Mouse (Mus musculus) left cerebral cortex, adult 9 months (tissue): ENCODE data around the gene Cdc7.
"Not testable (repeated sequence)": the region's sequence is repeated elsewhere in the genome, so short reads cannot be mapped to it uniquely, and the experiment has no call there.

Experiments
- DNase-seq, 2 experiments: peaks; one replicate each; pipeline ENCODE4 v3.0.0; 2022; ENCODE audit warnings: low spot score in 2 of 2

Cdc7 gene

DNA sequence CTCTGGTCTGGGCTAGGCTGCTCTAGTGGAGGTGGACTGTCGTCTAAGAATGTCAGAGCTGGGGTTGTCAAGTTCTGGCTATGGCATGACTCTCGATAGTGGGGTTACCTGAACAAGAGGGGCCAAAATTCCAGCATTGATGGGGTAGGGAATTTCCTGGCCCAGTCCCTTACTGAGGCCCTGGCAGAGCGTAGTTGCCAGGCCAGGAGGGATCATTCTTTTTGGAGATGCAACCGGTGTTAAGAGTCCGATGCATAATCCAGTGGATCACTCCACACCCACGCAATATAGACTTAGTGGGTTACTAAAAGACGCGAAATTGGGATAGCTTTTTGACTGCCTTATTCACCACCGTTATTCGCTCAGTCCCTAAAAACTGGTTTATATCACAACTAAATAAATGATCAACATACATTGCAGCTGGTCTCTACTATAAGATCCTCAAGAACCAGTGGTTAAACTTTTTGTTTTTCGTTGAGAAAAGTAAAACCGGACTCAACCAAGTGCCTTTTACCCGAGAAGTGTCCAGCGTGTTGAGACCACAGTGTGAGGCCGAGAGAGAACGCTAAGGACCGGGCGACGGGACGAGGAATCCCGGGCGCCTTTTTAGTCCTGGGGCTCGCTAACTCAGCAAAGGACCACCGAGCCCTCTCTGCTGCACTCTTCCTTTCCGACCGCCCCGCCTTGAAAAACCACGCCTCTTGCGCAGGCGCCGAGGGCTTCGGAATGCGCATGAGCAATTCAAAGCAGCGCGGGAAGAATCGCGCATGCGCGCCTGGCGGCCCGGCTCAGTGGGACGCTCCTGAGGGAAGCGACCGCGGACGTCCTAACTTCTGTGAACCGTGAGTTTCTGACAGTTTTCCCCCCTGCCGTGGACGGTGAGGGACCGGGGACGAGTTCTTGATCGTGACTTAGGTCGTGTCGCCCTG, at the start of gene Cdc7:
TSS of gene Cdc7 (plus strand) at position 739 of the 929 bp plus-strand sequence.
- peak; percentile 66 to 90 for DNase-seq

DNA sequence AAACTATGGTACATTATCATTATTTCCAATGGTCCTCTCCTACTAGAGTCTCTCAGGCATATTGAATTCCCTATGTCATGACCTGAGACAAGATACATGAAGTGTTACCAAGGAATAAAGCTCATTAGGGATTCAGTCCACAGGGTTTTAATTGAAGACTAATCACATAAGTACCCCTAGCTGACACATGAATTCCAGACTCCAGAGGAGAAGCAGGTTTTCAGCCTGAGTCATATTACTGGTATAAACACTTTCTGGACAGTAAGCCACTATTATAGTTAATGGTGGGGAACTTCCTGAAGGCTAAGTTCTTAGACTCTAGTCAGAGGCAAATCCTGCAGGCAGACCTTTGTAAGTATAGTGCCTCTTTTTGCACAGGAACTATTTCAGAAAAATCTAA, 44.8 kb upstream of the Cdc7 start:
- no peak for DNase-seq

DNA sequence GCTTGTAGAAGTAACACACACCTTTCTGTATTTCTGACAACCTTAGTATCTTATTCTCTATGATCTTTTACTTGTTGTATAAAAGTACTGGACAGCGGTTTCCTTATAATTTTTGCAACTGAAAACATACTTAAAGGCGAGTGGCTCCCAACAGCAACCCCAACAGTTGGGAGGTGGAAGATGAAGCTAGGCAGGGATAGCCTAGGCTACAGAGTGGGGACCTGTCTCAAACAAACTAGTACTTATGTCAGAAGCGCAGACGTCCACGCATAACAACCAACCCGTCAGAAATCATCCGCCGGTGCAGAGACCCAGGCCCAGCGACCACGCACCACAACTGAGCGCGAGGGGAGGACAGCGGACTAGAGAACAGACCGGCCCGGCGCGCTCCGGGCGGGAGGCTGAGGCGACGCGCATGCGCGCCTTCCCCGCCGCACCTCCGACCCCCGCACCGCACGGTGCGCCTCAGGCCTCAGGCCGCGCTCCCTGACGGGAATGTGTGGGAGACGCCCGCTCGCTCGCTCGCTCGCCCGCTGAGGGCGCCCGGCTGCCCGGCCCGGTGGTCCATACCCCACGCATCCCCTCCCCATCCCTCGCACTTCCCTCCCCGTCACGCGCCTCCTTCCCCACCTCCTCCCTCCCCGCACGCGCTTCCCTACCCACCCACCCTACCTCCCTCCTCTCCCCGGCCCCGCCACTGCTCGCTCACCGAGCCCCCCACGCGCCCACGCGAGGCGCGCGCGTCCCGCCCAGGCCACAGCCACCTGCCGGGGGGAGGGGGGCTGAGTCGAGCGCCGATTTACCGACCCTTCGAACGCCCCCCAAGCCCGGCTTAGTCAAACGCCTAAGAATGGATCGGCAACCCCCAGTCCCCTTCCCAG, 38.4 kb upstream of the Cdc7 start, which contains the start of gene Hfm1:
TSS of gene Hfm1 (minus strand) at position 834 of the 881 bp plus-strand sequence.
- DNase-seq, result peak; percentile 14 to 52

- peak in 1 of 2 experiments; percentile 10 for DNase-seq
Measured at GRCm38 (mm10) chr5:106926369-106926686, 37.8 kb upstream of the Cdc7 start.

DNA sequence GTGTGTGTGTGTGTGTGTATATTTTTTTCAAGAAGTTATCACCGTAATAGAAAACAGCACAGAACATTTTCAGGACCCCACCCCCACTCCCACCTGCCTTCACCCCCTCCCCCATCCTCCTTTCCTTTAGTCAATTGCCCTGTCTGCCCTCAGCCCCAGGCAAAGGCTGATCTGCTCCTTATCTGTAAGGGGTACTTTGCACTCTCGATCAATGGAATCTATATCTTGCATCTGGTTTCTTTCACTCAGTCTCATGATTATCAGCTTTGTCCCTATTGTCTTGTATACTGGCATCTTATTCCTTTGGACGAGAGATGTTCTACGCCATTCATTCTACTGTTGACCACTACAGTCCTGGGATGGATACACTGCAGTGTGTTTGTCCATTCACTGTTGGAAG, 36.1 kb upstream of the Cdc7 start:
- DNase-seq, result no peak

GRCm38 (mm10) chr5:106946342-106946741, 17.8 kb upstream of the Cdc7 start:
- no peak for DNase-seq

- no peak for DNase-seq
Measured at GRCm38 (mm10) chr5:106948683-106949082, 15.4 kb upstream of the Cdc7 start.

GRCm38 (mm10) chr5:106956467-106956866, 7.7 kb upstream of the Cdc7 start:
- DNase-seq, result no peak

DNA sequence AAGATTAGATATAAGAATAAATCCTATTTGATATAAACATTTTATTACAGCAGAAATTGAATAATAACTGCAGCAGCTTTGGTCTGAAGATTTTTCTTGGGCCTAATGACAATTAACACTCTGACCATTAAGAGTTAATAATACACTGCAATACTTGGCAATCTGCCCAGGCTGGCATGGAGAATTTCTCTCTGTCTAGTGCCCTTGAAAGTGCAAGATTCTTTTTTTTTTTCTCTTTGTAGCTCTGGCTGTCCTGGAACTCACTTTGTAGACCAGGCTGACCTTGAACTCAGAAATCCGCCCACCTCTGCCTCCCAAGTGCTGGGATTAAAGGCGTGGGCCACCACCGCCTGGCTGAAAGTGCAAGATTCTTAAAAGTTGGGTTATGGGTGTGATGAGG, 5.1 kb upstream of the Cdc7 start:
- no peak for DNase-seq

DNA sequence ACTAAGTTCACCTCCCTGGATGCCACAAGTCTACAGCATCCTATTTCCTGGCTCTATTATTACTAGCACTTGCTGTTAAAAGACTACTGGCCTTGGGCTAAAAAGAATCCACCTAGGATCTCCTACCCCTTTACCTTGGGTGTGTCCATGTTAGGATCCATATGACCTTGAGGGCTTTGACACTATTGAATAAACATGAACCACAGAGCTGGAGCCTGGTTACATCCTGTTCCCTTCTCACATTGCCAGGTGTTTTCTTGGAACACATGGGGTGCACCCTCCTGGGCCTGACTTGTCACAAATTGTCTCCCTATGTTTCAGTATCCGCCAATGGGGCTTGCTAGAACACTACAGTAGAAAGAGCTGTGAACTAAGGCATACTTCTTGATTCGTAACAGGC, 3.7 kb upstream of the Cdc7 start:
- DNase-seq, result no peak

DNA sequence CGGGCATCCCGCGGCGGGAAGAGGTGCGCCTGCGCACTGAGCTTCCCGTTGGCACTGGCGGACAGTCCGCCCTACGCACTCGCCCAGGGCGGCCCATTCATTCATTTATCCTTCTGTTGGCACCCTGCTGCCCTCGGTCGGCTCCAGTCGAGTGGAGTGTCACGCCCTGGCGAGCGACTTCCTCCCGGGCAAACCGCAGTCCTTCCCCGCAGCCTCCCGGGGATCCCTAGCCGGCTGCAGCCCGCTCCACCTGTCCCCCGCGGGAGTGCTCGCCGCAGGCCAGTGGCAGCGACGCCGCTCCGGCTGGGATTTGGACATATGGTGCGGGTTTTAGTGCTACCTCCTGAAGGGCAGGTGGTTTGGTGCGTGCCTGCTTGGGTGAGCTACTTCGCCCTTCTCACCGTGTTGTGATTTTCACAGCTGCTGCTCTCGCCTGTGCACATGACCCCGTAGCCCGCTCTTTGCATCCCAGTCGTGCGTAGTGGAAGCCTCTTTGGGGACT, 442 bp downstream of the Cdc7 start:
- no peak for DNase-seq

DNA sequence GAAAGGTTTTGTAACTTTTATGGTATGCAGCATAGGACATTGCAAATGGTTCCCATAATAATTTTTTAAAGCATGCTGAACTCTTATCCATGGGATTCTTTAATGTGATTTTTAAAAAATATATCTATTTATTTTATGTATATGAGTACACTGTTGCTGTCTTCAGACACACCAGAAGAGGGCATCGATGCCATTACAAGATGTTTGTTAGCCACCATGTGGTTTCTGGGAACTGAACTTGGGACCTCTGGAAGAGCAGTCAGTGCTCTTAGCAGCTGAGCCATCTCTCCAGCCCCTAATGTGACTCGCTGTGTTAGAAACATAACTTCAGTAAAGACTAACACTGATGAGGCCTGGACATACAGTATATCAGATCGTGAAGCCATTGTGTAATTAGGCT, 2.3 kb downstream of the Cdc7 start:
- DNase-seq, result no peak

DNA sequence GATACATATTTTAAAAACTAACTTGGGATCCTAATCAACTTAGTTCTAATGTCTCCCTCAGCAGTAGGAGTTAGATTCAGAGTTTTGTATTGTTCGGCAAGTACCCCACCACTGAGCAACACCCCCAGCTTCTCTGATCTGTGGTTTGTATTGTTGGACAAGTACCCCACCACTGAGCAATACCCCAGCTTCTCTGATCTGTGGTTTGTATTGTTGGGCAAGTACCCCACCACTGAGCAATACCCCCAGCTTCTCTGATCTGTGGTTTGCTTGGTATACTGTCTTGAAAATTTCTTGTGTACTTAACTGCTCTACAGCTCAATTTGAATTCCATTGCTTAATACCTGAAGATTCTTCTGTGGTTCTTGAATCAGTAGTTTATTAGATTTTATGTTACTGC, 3.5 kb downstream of the Cdc7 start:
- no peak for DNase-seq

DNA sequence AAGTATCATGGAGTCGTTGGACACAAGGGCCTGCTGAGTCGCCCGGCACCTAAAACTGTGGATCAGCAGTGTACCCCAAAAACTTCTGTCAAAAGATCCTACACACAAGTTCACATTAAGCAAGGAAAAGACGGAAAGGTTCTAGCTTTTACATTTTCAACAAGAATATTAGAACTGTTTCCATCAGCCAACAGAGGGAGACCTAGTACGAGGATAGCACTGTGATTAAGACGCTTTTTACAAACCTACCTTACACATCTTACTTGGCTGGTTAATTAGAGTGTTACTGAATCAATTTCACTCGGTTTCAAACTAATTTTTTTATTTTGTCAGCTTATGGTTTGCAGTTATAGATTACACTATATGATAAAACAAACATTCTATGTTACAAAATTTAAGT, 9.8 kb downstream of the Cdc7 start:
- no peak for DNase-seq

- DNase-seq, result no peak
Measured at GRCm38 (mm10) chr5:106979156-106979555, 15.0 kb downstream of the Cdc7 start.

- DNase-seq, result no peak
Measured at GRCm38 (mm10) chr5:106982298-106982952, 18.3 kb downstream of the Cdc7 start.

DNA sequence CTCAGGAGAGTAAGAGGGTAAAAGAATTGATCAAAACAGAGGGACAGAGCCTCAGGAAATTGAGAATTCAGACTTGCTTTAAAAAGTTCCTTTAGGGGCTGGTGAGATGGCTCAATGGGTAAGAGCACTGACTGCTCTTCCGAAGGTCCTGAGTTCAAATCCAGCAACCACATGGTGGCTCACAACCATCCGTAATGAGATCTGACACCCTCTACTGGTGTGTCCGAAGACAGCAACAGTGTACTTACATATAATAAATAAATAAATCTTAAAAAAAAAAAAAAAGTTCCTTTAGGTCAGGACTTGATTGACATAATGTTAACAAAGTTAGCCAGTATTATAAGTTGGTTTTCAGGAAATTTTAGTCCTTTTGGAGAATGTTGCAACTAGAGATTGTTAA, 20.8 kb downstream of the Cdc7 start:
- DNase-seq, result not testable (repeated sequence)

- DNase-seq, result no peak
Measured at GRCm38 (mm10) chr5:106985594-106985993, 21.5 kb downstream of the Cdc7 start.

- DNase-seq, result no peak
Measured at GRCm38 (mm10) chr5:106989181-106989580, 25.1 kb downstream of the Cdc7 start.

- no peak for DNase-seq
Measured at GRCm38 (mm10) chr5:106989786-106990185, 25.7 kb downstream of the Cdc7 start.

- peak in 1 of 2 experiments; percentile 21 for DNase-seq
Measured at GRCm38 (mm10) chr5:106990639-106991299, 26.6 kb downstream of the Cdc7 start.
